Mouse (Mus musculus) brain, embryonic 14.5 days (tissue): ENCODE measurements around the gene Fer. TPM values are rescaled to one million over a fixed set of nuclear protein-coding genes. Genes with fewer than 3 reads are reported as not detected.
A peak's percentile ranks its signal among the peaks of the same experiment; 100 is the strongest.

Source experiments
- DNase-seq: peaks from one replicate; pipeline ENCODE4 v3.0.0-alpha.2; 2011; ENCODE audit warnings: low read depth
- CTCF ChIP-seq: fragments of 200-500 bp; IDR thresholded peaks from 2 replicates; pipeline ENCODE4 v1.5.1; 2012; ENCODE audit warnings: inconsistent platforms, mild to moderate bottlenecking, moderate library complexity, borderline replicate concordance; ENCODE audit not compliant: insufficient read depth, insufficient read length; ENCODE audit errors: extremely low read depth
- POLR2A ChIP-seq: fragments of 200-500 bp; IDR thresholded peaks from 2 replicates; pipeline ENCODE4 v1.6.1; 2012; ENCODE audit warnings: mild to moderate bottlenecking, inconsistent platforms, borderline replicate concordance; ENCODE audit not compliant: poor library complexity, insufficient read depth, insufficient read length, severe bottlenecking; ENCODE audit errors: extremely low read depth
- polyA plus RNA-seq: library from polyadenylated mRNA; depleted of rRNA; stranded (reverse); fragments of >200 nt; gene quantifications from 2 replicates; pipeline ENCODE4 v1.2.3, GENCODE M21; 2012

The Fer gene
- polyA plus RNA-seq, 1 experiment = 14.9 TPM

DNA sequence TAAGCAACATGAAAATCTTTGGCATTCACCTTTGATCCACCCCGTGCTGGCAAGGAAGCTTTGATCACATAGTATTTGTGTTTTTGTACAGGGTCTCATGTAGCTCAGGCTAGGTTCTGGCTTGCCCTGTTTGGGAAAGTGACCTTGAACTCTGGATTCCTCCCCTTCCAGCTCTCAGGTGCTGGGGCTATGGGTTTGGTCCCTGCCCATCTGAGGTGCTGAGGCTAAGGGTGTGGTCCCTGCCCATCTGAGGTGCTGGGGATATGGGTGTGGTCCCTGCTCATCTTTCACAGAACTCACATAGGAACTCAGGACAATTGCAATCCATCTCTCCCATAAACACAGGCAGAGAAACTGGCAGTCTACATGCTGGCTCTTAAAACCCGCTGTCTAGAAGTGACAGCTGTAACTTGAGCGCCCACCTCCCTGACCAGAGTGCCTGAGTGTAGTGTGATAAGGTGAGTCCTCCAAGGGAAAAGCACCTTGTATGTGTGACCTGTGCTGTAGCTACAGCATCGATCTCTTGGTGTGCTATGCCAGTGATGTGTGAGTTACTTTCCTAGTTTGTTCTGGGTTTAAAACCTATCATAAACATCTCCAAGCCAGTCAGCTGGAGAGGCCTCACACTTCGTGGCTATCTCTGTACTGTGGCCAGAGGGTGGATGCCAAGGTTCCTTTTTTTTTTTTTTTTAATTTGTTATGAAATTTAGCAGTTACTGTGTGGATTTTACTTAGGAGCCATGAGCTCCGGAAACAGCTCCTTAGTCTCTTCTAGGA lies 236.7 kb downstream of the Fer start:
- TF ChIP-seq POLR2A (no peak), CTCF (no peak)
- DNase-seq = no peak

DNA sequence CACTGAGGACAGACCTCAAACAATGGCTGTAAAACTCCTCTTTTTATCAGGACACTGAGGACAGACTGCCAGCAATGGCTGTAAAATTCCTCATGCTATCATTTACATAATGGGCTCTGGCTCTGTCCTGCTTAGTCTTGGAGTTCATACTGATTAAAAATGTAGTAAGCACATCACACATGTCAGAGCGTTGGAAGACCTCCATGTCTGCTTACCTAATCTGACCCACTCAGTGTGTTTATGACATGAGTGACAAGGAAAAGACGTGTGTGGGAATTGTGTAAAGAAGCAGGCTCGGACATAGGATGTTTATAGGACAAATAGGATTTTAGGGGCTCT lies 237.3 kb downstream of the Fer start:
- TF ChIP-seq POLR2A = no peak
- TF ChIP-seq CTCF = no peak
- peak; percentile 39 for DNase-seq

DNA sequence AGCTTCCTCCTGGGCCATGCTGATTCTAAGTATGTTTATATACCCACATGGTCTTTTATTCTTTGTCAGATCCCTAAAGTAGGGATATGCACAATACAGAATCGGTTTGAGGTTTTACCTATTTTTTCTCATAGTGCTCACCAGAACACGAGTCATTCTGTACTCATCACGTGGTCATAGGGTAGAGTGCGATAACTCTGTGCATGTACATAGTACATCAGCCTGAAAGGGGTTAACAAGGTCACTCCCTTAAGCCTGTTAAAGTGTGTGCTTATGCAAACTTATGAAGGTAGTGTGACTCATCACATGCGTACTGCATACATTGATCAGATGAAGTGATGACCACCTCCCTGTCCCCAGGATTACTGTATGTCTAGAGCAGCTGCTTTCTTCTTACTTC lies 245.9 kb downstream of the Fer start:
- TF ChIP-seq POLR2A = no peak
- no peak for TF ChIP-seq CTCF

DNA sequence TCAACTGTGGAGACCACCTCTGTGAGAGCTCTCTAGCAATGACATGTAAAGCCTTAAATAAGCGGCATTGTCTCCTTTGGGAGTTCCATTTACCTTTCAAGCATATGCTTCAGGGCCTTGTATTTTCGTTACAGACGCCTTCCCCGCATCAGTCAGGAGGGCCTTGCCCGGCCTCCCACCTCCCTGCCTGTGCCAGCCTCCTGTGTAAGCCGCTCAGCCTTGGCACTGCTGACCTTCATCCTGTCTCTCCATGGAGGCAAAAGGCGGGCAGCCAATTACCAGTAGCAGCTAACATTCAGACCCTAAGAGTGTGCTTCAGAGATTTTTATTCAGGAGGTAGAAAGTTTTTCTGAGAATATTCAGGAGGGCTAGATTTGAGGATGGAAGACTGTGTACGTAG lies 247.0 kb downstream of the Fer start:
- DNase-seq = no peak
- TF ChIP-seq POLR2A (no peak), CTCF (no peak)

More for the DNA sequence above, 245.9 kb downstream of the Fer start:
- DNase-seq = no peak

DNA sequence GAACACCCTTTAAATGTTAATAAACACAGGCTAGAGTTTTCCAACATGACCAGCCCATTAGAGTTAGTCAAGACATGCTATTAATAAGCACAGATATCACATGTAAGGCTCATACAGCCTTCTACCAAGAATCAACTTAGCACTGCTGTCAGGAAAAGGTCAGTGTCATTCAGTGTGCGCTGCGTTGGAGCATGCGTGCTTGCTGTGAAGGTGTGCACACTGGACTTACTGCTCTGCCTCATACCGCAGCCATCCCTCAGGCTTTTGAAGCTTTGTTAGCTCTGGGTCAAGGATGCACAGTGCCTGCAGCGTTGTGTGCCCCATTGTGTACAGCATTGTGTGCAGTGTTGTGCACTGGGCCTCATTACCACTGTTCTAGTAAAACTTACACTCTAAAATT lies 250.8 kb downstream of the Fer start:
- DNase-seq = no peak
- TF ChIP-seq POLR2A (no peak), CTCF (no peak)

DNA sequence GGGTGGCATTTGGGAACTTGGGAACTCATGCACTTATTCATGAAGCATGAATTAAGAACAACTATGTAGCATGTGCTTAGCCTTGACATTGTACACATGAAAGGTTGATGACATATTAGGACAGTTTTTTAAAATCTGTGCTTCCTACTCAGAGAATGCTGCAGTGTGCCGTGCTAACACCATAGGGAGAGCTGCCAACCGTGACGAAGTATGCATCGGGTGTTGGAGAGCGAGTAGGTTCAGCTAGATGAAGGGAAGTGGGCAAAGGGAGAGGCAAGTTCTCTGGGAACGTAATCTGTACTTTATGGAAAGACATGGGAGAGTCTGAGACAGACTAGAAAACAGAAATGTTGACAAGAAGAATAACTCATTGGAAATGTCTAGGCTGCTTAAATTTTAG lies 253.9 kb downstream of the Fer start:
- TF ChIP-seq CTCF = no peak
- TF ChIP-seq POLR2A = no peak
- DNase-seq = no peak

DNA sequence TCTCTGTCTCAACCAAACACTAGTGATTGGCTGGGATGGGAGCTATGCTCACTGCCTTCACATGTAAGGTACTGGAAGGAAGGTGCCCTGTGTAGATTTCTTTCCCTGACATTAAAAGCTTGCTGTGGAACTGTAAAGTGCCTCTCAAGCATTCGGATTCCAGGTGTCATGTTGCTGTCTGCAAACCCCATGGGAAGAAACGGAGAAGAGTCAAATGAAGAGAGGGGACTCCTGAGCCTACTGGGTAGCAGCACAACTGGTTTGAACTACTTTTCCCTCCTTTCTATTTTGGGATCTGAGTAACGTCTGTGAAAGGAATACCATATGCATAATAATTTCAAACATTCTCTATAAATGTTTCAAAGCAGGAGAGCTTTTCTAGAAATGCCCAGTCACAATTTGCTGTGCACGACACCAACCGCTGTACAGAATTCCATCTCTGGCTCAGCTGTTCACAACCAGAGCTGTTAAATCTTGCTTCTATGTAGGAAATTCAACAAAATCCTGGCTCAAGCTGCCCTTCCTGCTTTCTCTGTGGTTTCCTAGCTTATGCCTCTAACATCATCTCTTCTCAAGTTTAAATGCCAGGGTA lies 256.9 kb downstream of the Fer start:
- no peak for DNase-seq
- no peak for TF ChIP-seq POLR2A
- no peak for TF ChIP-seq CTCF

DNA sequence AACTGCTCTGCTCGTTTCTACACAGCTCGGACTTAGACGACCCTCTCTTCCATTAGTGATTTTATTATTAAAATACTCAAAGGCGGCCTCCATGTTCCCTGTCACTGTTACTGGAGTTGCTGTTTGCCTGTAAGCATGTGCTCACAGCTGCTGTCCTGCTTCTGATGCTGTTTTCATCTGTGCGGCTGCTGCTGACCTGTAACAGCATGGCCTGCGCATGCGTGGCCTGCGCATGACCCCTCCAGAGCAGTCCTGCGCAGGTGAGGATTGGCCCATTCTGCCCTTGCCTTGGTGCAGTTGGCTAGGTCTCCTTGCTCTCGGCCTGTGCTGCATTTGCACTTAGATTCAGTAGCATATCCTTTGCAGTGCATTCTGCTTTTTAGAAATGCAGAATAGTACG lies 259.7 kb downstream of the Fer start:
- TF ChIP-seq CTCF = no peak
- no peak for TF ChIP-seq POLR2A
- DNase-seq = no peak

DNA sequence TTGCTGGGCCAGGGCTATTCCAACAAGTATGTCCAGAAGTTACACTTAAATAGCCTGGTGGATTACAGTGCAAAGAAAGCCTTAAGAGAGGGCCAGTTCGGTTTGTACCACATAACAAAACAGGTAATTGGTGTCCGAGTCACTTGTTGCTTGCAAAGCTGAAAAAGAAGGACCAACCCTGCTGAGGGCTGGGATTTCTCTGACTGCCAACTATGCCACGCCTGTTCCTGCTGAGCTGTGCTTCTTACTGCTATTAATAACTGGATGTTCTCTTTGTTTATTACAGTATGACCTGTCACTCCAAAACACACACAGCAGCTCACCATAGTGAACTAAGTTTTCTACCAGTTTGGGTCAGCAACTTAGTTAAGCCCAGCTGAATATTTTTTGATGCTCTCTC lies 260.9 kb downstream of the Fer start:
- TF ChIP-seq POLR2A = no peak
- no peak for TF ChIP-seq CTCF
- DNase-seq = no peak

DNA sequence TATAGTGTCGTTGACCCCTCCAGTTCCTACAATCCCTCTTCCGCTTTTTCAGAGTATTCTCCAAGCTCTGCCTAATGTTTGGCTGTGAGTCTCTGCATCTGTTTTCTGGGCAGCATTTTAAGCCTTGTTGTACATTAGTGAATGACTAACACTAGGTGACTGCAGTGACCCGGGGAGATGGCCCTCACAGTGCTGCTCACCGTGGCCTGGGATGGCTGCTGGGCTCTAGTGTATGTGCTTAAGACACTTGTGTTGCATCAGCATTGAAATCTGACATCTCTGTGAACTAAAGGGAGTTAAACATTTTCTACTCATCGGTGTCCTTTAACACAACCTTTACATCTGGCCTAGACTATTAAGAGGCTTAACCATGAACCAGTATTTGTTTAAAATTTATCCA lies 264.0 kb downstream of the Fer start:
- TF ChIP-seq POLR2A (no peak), CTCF (no peak)

DNA sequence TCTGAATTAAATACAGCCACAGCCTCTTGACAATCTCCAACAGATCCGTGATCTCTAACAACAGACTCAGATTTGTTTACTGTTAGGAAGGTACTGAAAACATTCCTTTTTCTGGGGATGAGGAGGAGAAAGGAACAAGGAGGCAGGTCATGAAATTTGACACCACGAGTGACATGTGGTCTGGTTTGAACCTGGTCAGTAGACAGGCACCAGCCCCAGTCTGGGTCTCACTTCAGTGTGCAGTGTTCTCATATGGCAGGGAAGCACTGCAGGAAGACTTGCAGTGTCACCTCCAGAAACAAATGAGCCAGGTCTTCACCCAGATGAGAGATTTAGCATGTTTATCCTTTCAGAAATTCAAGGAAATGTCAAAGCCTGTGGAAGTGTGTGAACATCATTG lies 266.9 kb downstream of the Fer start:
- no peak for DNase-seq
- no peak for TF ChIP-seq CTCF
- no peak for TF ChIP-seq POLR2A

More for the DNA sequence above, 264.0 kb downstream of the Fer start:
- no peak for DNase-seq

DNA sequence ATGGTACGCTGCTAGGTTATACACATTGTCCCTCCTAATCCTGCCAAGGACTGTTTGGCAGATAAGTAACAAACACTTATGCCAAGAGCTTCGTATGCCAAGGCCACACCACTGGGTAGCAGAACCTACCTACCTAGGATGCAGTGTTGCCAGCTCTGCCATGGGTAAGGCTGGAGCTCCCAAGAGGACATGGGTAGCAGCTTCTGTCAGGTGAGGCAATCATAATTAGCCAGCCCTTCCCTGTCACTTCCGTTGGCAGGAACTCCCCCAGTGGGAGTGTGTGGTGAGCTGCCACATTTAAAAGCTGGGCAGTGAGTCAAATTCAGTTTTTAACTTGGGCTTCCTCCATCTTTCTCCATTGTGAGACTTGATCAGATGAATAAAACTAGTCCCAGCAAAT lies 267.5 kb downstream of the Fer start:
- peak; percentile 89 for DNase-seq
- no peak for TF ChIP-seq CTCF
- TF ChIP-seq POLR2A = no peak

DNA sequence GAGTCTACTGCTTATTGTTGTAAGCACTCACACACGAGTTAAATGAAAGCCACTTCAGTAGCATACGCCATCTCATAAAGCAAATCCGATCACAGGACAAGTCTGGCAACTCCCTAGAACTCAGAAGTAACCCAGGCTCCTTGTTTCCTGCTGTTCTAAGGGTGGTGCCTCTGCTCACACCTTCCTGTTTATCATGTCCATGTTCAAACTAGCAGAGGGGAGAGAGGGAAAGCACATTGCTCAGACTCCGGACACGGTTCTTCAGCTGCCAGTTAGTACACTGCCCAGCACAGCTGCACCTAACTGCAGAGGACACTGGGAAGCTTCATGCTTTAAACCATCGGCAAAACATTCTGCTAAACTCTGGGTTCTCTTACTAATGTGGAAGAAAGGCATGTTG lies 269.3 kb downstream of the Fer start:
- no peak for DNase-seq
- TF ChIP-seq POLR2A (no peak), CTCF (no peak)
